Mouse (Mus musculus) E14TG2a.4 (cell line): Measurements from ENCODE around the gene Vangl1.
"Not testable (repeated sequence)": the region's sequence is repeated elsewhere in the genome, so short reads cannot be mapped to it uniquely, and the experiment has no call there.

Experiments
- H3K27me3 ChIP-seq: 2 replicates; pipeline ENCODE4 v1.6.1; 2014; ENCODE audit warnings: low read length, control low read depth; ENCODE audit not compliant: insufficient read depth
- H3K36me3 ChIP-seq: 2 replicates; pipeline ENCODE4 v1.6.1; 2014; ENCODE audit warnings: low read length, control low read depth; ENCODE audit not compliant: insufficient read depth
- H3K4me1 ChIP-seq: replicated peaks from 2 replicates; pipeline ENCODE4 v1.6.1; 2014; ENCODE audit warnings: low read depth, low read length, control low read depth
- H3K4me3 ChIP-seq: replicated peaks from 2 replicates; pipeline ENCODE4 v1.5.1; 2014; ENCODE audit warnings: mild to moderate bottlenecking, low read length
- H3K9me3 ChIP-seq: 2 replicates; pipeline ENCODE4 v1.6.1; 2014; ENCODE audit warnings: low read length, control low read depth
- CTCF ChIP-seq: conservative IDR thresholded peaks from 2 replicates; pipeline ENCODE4 v1.5.1; 2014; ENCODE audit warnings: low read length
- NANOG ChIP-seq: IDR thresholded peaks from 2 replicates; pipeline ENCODE4 v1.6.1; 2014; ENCODE audit warnings: borderline replicate concordance, low read length, mixed read lengths
- POU5F1 ChIP-seq: IDR thresholded peaks from 2 replicates; pipeline ENCODE4 v1.6.1; 2014; ENCODE audit warnings: low read length, borderline replicate concordance

Gene Vangl1

DNA sequence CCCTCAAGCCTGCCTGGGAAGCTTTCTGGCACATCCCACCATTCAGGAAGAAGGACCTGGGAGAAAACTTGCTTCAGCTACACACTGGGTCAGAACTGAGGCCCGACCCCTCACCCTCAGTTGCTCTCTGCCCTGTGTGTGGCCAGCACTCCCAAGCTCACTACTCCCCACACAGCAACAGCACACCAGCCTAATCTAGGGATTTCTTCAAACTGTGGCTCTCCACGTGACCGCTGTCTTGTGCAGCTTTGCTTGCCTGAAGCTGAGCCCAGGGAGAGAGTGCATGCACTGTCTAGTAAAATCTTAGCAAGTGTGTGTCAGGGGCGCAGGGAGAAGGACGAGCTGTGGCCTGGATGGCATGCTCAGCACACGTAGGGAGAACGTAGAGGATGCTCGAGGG is 18.3 kb upstream of the Vangl1 start:
- H3K27me3 ChIP-seq: peaks cover 22% of the 10 kb centered on the region
- H3K36me3 ChIP-seq: no peaks in the 10 kb centered on the region
- no peak overlapping the region for H3K4me3 ChIP-seq
- H3K9me3 ChIP-seq: no peaks in the 10 kb centered on the region
- H3K4me1 ChIP-seq: peaks cover 41% of the 10 kb centered on the region
- no peak for TF ChIP-seq NANOG

DNA sequence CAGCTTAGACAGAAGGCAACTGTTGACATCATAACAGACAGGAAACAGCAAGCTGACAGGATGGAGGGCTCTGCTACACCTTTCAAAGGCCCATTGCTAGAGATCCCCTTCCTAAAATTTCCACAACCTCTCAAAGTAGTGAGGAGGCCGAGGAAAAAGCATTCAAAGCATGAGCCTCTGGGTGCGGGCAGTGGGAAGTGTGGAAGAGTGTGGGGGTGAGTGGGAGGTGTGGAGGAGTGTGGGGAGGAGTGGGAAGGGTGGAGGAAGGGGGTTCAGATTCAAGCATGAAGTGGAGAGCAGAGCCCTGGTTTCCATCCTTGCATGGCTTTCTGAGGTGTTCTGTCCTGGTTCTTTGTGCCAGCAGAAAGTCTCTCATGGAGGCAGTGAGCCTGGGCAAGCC is 13.8 kb upstream of the Vangl1 start:
- Histone ChIP-seq H3K4me3 (no peak overlapping the region), H3K36me3 (no peaks in the 10 kb centered on the region), H3K9me3 (no peaks in the 10 kb centered on the region), H3K27me3 (peaks cover 1% of the 10 kb centered on the region), H3K4me1 (peaks cover 56% of the 10 kb centered on the region)
- TF ChIP-seq POU5F1 (no peak), NANOG (no peak), CTCF (no peak)

DNA sequence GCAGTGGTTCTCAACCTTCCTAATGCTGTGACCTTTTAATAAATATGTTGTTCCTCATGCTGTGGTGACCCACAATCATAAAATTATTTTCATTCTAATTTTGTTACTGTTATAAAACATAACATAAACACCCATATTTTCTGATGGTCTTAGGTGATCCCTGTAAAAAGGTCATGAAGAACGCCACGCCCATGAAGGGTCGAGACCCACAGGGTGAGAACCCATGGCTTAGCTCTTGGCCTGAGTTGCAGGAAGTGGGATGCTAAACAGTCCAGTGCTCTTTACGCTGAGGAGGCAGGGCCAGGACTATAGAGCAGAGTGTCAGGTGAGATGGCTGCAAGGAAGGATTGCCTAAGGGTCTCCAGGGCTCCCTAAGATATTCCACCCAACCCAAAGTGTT is 10.2 kb upstream of the Vangl1 start:
- Histone ChIP-seq H3K27me3 (peaks cover 9% of the 10 kb centered on the region), H3K9me3 (no peaks in the 10 kb centered on the region), H3K4me1 (peaks cover 51% of the 10 kb centered on the region), H3K36me3 (no peaks in the 10 kb centered on the region), H3K4me3 (no peak overlapping the region)
- TF ChIP-seq NANOG (no peak), CTCF (no peak)

DNA sequence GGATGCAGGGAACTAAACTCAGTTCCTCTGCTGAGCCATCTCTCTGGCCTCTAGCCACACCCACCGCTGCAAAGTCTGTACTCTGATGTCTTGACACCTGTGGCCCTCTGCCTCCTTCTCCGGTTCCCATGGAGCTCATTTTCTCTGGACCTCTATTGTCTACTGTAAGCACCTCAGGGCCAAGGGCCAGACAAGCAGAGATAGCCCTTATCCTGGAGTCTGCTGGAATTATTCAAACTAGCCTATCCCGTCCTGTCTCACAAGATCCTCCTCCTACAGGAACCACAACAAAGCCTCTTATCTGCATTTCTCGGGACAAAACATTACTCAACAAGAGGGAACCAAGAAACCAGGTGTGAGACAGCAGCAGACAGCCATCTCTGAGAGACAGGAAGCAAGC is 9.8 kb upstream of the Vangl1 start:
- Histone ChIP-seq H3K4me1 (peaks cover 51% of the 10 kb centered on the region), H3K9me3 (no peaks in the 10 kb centered on the region), H3K36me3 (no peaks in the 10 kb centered on the region), H3K4me3 (no peak overlapping the region), H3K27me3 (peaks cover 9% of the 10 kb centered on the region)
- TF ChIP-seq CTCF (no peak), NANOG (no peak), POU5F1 (no peak)

DNA sequence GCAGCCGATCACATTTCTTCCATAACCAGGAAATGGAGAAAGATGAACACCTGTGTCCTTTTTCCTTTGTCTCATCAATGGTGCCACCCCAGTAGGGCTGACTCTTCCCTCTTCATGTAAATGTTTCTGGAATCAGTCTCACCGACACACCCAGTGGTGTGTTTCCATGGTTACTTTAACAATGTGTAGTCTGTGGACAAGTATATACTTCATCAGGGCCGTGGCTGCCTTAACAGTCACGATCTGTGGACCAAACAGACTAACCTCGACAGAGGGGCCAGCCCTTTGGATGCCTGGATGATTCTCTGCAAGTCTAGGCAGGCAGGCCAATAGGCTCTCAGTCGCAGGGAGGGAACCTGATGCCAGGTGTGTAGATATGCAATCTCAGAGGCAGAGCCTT is 8.4 kb upstream of the Vangl1 start:
- TF ChIP-seq POU5F1 (no peak), CTCF (no peak), NANOG (peak; percentile 31; the same call in 1 of the 2 replicates)
- no peak overlapping the region for H3K4me3 ChIP-seq
- peaks cover 51% of the 10 kb centered on the region for H3K4me1 ChIP-seq
- H3K36me3 ChIP-seq: no peaks in the 10 kb centered on the region
- peaks cover 12% of the 10 kb centered on the region for H3K27me3 ChIP-seq
- H3K9me3 ChIP-seq: no peaks in the 10 kb centered on the region

DNA sequence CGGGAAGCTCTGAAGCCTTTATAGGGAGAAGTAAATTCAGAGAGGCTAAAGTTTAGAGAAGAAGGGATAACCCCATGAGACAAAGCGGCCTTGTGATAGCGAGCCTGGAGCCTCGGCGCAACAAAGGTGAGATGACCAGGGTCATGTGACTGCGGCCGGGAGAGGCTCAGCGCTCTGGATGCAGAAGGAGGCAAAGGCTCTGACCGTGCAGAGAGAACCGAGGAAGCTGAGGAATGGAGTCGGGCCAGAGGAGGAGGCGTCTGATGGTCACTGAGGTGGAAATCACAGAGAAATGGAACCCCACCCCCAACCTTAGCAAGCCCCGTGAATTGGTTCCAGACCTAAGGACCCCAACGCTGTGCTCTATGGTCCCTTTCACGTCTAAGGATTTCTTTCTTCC is 7.8 kb upstream of the Vangl1 start:
- Histone ChIP-seq H3K9me3 (no peaks in the 10 kb centered on the region), H3K27me3 (peaks cover 12% of the 10 kb centered on the region), H3K4me1 (peaks cover 51% of the 10 kb centered on the region), H3K4me3 (peak overlapping the region; percentile 26; the same call in 1 of the 2 replicates), H3K36me3 (no peaks in the 10 kb centered on the region)
- TF ChIP-seq NANOG (no peak), CTCF (no peak), POU5F1 (no peak)

DNA sequence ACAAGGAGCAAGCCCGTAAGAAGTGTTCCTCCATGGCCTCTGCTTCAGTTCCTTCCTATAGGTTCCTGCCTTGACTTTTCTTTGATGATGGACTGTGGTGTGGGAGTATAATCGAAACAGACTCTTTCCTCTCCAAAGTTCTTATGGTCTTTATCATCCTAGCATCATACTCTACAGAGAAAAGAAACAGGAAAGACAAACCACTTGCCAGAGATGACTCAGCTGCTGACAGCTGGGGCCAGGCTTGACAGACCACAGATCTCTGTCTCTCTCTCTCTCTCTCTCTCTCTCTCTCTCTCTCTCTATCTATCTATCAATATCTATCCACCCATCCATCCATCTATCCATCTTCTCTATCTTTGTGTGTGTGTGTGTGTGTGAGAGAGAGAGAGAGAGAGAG is 6.8 kb upstream of the Vangl1 start:
- Histone ChIP-seq H3K4me3 (no peak overlapping the region), H3K27me3 (peaks cover 21% of the 10 kb centered on the region), H3K4me1 (peaks cover 53% of the 10 kb centered on the region), H3K36me3 (no peaks in the 10 kb centered on the region), H3K9me3 (peaks cover 5% of the 10 kb centered on the region; the same call in 1 of the 2 replicates)
- no peak for TF ChIP-seq NANOG
- no peak for TF ChIP-seq CTCF
- no peak for TF ChIP-seq POU5F1

DNA sequence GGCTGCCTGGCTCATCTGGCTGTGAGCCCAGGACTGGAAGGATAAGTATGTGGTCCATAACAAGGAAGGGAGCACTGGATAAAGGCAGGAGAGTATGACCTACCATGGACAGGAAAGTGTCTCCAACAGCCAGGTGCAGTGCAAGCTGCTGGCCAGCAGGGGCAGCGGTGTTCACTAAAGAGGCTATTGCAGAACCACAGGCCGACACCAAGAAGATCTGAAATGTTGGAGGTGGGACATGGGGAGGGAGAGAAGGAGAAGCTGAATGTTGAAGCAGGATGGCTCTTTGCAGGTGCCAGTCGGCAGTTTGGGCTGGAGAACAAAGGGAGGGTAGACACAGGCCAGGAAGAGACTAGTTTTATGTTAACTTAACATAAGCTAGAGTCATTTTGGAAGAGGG is 6.3 kb upstream of the Vangl1 start:
- H3K9me3 ChIP-seq: peaks cover 5% of the 10 kb centered on the region; the same call in 1 of the 2 replicates
- H3K27me3 ChIP-seq: peaks cover 26% of the 10 kb centered on the region
- peaks cover 56% of the 10 kb centered on the region for H3K4me1 ChIP-seq
- no peaks in the 10 kb centered on the region for H3K36me3 ChIP-seq
- H3K4me3 ChIP-seq: no peak overlapping the region
- TF ChIP-seq NANOG (no peak), POU5F1 (no peak), CTCF (peak; percentile 96)

DNA sequence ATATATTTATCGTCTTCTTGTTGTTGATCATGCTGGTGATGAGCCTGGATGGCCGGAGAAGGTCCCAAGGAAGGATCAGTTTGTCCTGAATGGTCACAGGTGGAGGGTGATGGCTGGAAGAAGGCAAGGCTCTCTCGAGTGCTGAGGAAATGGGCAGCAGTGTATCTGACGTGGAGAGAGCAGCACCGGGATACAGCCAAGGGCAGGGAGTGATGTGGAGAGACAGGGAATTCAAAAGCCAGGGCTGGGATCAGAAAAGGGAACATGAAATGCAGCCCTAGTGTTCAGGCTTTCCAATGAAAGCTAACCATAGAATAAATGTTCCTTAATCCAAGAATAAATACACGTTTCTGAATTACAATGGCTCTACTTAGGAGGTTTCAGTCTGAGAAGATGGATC is 4.4 kb upstream of the Vangl1 start:
- TF ChIP-seq NANOG: no peak
- TF ChIP-seq POU5F1: no peak
- no peak for TF ChIP-seq CTCF
- H3K27me3 ChIP-seq: peaks cover 30% of the 10 kb centered on the region
- peaks cover 5% of the 10 kb centered on the region; the same call in 1 of the 2 replicates for H3K9me3 ChIP-seq
- H3K4me3 ChIP-seq: no peak overlapping the region
- no peaks in the 10 kb centered on the region for H3K36me3 ChIP-seq
- peaks cover 45% of the 10 kb centered on the region for H3K4me1 ChIP-seq

DNA sequence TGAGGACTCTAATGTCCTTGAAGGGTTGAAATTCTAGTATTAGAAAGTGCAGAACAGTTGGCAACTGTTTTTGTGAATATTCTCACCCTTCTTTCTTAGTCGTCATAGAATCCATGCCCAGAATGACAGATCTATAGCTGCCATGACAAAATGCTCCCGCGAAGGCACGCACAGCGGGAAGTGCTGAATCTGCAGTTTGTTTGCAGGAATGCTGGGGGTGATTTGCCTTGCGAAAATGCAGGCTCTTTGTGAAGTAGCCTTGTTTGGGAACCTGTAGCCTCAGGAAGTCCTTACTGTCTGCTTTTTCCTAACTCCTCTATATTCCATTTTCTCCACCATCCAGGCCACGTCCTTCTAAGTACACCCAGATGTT is 951 bp upstream of the Vangl1 start:
- TF ChIP-seq NANOG: no peak
- TF ChIP-seq CTCF: no peak
- TF ChIP-seq POU5F1: no peak

DNA sequence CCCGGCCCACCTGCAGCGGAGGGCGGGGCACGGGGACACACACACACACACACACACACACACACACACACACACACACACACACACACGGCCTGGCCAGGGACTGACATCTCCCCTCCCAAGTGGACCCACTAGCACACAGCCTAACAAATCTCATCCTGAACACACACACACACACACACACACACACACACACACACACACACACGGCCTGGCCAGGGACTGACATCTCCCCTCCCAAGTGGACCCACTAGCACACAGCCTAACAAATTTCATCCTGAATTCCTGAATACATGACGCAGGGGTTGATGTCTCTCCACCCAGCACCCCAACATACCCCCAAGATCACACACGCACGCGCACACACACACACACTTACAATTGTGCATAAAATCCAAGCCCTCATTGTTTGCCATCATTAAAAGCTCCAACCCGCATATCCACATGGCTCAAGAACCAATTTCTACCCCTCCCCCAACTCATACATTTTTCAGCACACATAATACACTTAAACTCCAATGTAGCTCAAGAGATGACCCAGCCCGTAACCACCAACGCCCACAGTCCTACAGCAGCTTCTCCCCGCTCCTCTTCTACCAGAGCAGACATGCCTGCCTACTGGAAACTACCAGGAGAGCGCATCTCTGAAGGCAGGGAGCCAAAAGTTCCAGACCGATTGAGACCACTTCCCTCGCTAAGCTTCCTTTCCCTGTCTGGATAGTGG is 403 bp upstream of the Vangl1 start:
- not testable (repeated sequence) for H3K36me3 ChIP-seq, H3K9me3 ChIP-seq
- Histone ChIP-seq H3K4me1 (peaks cover 51% of the 10 kb centered on the region), H3K4me3 (peak overlapping the region; percentile 92), H3K27me3 (peaks cover 21% of the 10 kb centered on the region)

More for the DNA sequence above, 951 bp upstream of the Vangl1 start:
- H3K4me3 ChIP-seq: peak overlapping the region; percentile 29
- H3K9me3 ChIP-seq: peaks cover 5% of the 10 kb centered on the region; the same call in 1 of the 2 replicates
- H3K36me3 ChIP-seq: no peaks in the 10 kb centered on the region
- peaks cover 21% of the 10 kb centered on the region for H3K27me3 ChIP-seq
- H3K4me1 ChIP-seq: peaks cover 45% of the 10 kb centered on the region
